Mouse (Mus musculus) embryonic fibroblast, embryonic 13.5 days (primary cell): ENCODE results near the gene Itgbl1.

Source experiments
- CTCF ChIP-seq: IDR thresholded peaks from 2 replicates; pipeline ENCODE4 v1.5.1; 2011; ENCODE audit warnings: mild to moderate bottlenecking, control low read depth, low read length, moderate library complexity, borderline replicate concordance; ENCODE audit not compliant: insufficient read depth
- POLR2A ChIP-seq: IDR thresholded peaks from 2 replicates; pipeline ENCODE4 v1.6.1; 2011; ENCODE audit warnings: low read depth, mild to moderate bottlenecking, control low read depth, low read length, moderate library complexity

DNA sequence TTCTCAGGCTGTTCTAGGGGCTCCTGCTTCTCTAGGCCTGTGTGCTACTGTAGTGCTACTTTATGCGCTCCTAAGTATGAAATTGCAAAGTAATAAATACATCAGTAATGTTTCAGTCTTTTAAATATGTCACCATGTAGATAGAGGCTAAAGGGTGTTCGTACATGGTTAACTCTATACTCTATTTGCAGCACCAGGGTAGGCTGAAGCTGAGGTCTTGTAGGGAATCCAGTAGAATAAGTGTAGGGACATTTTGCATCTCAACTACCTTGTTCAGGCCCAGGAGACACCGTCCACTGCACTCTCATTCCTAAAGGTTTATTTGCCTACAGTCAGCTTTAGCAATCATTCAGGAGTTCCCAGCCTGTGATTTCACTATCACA is 32.6 kb upstream of the Itgbl1 start:
- TF ChIP-seq POLR2A (no peak), CTCF (no peak)
